Mouse (Mus musculus): ENCODE data around the gene Cox8b.
A peak's percentile ranks its signal among the peaks of the same experiment; 100 is the strongest.

Gene Cox8b

GRCm38 (mm10) chr7:140874224-140874623 is 26.0 kb downstream of the Cox8b start:
- DNase-seq (ENCODE audit: extremely low spot score) = no peak

DNA sequence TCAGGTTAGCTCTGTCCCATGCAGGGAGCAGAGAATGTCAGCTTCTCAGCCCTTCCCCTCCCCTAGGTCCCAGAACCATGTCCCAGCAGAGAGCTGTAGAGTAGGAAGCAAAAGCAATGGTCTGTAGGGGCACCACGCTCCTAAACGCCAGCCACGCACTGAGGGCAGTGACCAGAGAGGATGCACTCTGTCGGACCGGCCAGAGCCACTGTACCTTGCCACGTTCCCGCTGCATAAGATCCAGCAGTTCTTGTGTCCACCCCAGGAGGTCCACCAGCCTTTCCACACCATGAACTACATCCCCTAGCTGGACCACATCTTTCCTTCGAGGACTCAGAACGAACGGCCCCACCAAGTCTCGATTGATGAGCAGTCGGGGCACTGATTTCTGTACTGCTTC is 35.5 kb downstream of the Cox8b start:
- no peak for DNase-seq (ENCODE audit: extremely low spot score)

DNA sequence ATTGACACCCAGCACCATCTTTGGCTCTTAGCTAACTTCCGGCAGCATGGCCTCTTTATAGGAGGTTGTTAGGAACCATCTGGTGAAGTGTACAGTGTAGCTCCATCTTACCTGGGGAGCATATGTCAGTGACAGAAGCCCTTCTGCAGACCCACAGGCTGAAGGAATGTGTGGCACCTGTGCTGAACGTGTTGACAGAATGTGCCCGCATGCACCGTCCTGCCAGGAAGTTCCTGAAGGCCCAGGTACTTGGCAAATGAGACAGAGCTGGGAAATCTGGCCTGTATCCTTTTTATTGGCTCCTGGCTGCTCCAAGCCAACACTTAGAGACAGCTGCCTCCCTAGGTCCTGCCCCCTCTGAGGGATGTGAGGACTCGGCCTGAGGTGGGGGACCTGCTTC is 39.5 kb downstream of the Cox8b start:
- DNase-seq (ENCODE audit: extremely low spot score) = no peak

DNA sequence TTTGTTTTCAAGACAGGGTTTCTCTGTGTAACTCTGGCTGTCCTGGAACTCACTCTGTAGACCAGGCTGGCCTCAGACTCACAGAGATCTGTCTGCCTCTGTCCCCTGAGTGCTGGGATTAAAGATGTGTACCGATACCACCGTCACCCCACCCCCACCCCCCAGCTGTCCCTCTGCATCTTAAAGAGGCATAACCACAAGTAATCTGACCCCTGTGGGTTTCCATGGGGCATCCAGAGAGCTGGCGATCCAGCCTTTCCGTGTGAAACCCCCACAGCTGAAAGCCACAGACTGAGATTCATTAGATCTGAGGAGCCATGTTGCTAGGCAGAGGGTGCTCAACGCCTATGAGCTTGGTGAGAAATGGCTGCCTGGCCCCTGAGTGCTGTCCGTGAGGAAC is 40.2 kb downstream of the Cox8b start:
- DNase-seq (ENCODE audit: extremely low spot score) = no peak

DNA sequence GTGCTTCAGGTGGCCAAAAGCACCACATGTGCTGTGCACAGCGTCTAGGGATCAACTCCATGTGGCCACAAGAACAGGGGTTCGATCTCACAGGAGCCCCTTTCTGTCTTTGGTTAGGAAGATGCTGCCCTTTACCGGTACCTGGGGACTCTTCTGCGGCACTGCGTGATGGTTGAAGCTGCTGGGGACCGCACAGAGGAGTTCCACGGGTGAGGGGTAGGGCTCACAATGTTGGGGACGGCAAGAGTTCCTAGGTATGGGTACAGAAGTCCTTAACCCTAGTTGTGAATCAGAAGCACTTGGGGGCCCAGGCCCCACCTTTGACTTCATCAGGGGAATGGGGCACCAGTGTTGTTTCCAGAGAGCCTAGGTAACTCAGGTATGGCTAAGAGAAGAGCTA is 41.5 kb downstream of the Cox8b start:
- DNase-seq (ENCODE audit: extremely low spot score) = no peak

DNA sequence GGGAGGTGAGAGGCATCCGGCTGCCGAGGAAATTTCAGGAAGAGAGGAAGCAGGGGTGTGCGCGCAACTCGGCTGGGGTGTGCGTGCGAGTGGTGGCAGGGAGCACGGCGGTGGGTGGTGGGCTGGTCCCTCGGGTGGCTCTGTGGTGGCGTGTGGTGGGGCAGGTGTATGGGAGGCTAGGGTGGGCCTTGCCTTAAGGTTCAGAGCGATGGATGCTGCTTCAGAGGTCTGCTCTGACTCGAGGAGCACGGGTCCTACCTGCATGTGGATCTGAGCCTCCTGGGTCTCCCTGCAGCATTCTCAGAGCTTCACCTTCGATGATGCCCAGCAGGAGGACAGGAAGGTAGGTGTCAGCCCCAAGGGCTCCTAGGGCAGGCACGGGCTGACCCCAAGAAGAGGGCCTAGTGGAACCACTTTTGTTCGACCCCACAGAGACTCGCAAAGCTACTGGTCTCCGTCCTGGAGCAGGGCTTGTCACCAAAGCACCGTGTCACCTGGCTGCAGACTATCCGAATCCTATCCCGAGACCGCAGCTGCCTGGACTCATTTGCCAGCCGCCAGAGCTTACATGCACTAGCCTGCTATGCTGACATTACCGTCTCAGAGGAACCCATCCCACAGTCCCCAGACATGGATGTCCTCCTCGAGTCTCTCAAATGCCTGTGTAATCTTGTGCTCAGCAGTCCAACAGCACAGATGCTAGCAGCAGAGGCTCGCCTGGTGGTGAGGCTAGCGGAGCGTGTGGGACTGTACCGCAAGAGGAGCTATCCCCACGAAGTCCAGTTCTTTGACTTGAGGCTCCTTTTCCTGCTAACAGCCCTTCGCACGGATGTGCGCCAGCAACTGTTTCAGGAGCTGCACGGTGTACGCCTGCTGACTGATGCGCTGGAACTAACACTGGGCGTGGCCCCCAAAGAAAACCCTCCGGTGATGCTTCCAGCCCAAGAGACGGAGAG is 42.4 kb downstream of the Cox8b start, which contains the start of gene Bet1l:
Gene Bet1l (minus strand): TSS at position 28 of the 956 bp plus-strand sequence.
- no peak for DNase-seq (ENCODE audit: extremely low spot score)

- peak; percentile 77 for DNase-seq (ENCODE audit: extremely low spot score)
Observed at GRCm38 (mm10) chr7:140856785-140857549, 43.3 kb downstream of the Cox8b start, which contains the start of gene Ric8a. Gene Ric8a, plus strand, starts transcription at chr7:140856957.

DNA sequence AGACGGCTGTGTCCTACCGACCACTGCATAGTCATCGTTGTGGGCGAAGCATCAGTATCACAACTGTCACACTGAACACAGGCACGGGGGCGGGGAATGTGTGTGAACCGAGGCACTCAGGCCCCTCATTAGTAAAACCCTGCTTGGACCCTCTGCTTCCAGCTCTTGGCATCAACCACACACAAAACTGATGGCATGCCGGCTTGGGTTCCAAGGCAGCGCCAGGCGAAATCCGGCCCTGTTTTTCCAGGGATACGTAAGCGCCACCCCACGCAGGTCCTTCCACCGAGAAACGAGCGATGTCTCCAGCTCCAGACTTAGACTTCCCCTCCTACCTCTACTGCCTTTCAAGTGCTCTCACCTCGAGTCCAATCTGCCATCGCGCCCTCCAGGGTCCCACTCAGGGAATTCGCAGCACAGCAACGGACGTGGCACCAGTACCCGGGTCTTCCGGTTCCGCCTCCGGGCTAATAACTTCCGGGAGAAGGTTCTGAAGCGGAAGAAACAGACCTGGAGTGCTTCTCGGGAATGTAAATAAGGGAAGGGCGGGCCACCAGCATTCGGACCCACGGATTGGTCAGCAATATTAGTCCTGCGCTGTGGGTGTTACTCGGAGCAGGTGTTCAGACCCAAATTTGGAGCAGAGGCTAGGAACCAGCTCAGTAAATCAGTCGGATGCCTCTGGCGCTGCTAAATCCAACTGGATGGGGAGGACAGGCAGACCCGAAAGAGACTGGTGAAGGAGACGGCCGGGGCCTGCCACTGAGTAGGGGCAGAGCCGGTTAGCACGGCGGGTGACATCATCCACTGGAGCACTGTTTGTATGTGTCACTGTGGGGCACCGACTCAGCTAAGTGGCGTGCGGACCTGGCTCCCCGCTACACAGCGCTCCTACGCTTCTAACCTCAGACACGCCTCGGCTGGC is 44.1 kb downstream of the Cox8b start, which contains the start of gene Gm45785:
Gene Gm45785 (minus strand): TSS at position 472 of the 925 bp plus-strand sequence.
- peak; percentile 84 for DNase-seq (ENCODE audit: extremely low spot score)

DNA sequence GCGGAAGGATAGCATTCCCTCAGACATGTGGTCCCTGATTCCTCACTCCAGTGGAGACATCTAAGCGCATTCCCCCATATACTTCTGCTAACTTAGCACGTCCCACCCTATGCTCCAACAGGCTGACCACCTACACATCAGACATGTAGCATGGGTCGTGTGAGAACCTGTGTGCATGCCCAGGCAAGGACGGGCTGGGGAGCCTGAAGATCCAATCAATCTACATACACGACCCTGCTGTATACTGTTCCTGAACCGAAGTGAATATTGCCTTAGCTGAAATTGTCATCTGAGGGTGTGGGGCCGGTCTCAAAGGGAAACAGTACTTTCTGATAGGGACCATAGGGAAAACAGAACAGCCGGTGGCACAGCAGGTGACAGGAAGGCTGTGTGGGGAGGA is 45.1 kb downstream of the Cox8b start:
- DNase-seq (ENCODE audit: extremely low spot score) = no peak

DNA sequence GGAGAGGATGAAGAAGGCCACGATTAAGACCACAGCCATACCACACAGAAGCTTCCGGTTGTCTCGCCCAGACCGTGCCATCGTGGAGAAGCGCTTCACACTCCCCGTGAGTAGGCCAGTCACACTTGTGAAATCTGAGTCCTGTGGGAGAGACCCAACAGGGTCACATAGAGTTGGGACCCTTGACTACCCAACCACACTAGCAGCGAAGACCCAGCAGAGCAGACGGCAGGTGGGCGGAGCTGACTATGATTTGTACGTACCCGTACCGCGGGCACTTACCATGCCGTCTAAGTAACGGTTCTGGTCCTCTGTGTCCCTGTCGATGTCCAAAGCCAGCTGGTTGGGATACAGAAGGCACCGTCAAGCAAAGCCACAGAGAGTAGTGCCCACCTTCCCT is 45.8 kb downstream of the Cox8b start:
- DNase-seq (ENCODE audit: extremely low spot score) = no peak

DNA sequence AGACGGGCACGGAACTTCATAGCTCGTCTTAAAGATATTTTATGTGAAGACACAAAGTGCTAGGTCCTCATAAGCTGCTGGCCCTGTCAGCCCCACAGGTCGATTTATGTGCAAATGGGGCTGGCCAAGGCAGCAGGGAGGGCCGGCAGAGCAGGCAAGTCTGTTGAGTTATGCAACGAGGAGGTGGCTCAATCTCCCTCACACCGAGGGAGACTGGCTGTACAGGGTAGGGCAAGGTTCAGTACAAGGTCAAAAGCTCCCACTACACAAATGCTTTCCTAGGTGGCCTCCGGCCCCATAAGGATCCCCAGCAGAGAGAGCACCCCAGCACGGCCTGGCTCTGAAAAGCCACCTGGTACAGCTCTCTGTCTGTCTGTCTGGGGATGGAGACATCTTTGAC is 46.9 kb downstream of the Cox8b start:
- no peak for DNase-seq (ENCODE audit: extremely low spot score)

GRCm38 (mm10) chr7:140851916-140852315 is 48.3 kb downstream of the Cox8b start:
- DNase-seq (ENCODE audit: extremely low spot score) = no peak

Measured in embryo, embryonic 9.5 days (tissue).